Mouse (Mus musculus) intestine, embryonic 16.5 days (tissue): ENCODE measurements around the gene Cfap299. TPM values are rescaled to one million over a fixed set of nuclear protein-coding genes. Genes with fewer than 3 reads are reported as not detected.

Experiments
- ATAC-seq: fragments of 200-750 bp; cut with Nextera tagmentation; 2 replicates; pipeline ENCODE4 v1.8.0; 2017; ENCODE audit warnings: moderate TSS enrichment, moderate library complexity
- H3K27ac ChIP-seq: fragments of 300-500 bp; sonication (generic); 2 replicates; pipeline ENCODE4 v1.5.1; 2014; ENCODE audit warnings: mild to moderate bottlenecking, low read length
- H3K27me3 ChIP-seq: fragments of 300-500 bp; sonication (generic); replicated peaks from 2 replicates; pipeline ENCODE4 v1.6.1; 2014; ENCODE audit warnings: low read length, control low read depth, mixed read lengths; ENCODE audit not compliant: control insufficient read depth, insufficient read depth
- H3K36me3 ChIP-seq: fragments of 300-500 bp; sonication (generic); 2 replicates; pipeline ENCODE4 v1.6.1; 2014; ENCODE audit warnings: low read length, control low read depth; ENCODE audit not compliant: control insufficient read depth, insufficient read depth
- H3K4me1 ChIP-seq: fragments of 300-500 bp; sonication (generic); 2 replicates; pipeline ENCODE4 v1.6.1; 2014; ENCODE audit warnings: low read length, control low read depth, mixed read lengths; ENCODE audit not compliant: control insufficient read depth, insufficient read depth
- H3K4me2 ChIP-seq: fragments of 300-500 bp; sonication (generic); 2 replicates; pipeline ENCODE4 v1.6.1; 2014; ENCODE audit warnings: low read depth, low read length, control low read depth
- H3K4me3 ChIP-seq: fragments of 300-500 bp; sonication (generic); 2 replicates; pipeline ENCODE4 v1.5.1; 2014; ENCODE audit warnings: mild to moderate bottlenecking, low read length
- H3K9ac ChIP-seq: fragments of 300-500 bp; sonication (generic); 2 replicates; pipeline ENCODE4 v1.6.1; 2014; ENCODE audit warnings: low read depth, low read length
- H3K9me3 ChIP-seq: fragments of 300-500 bp; sonication (generic); 2 replicates; pipeline ENCODE4 v1.6.1; 2016; ENCODE audit warnings: low read length, control low read depth; ENCODE audit not compliant: control insufficient read depth
- WGBS: fragments of 180-500 bp; shearing (Covaris S2); extraction: QIAGEN DNeasy Blood & Tissue Kit; methylation state at CpG from one replicate; pipeline ENCODE4 v1.1.7; 2014; 5-methylcytosine and 5-hydroxymethylcytosine counted together
- polyA plus RNA-seq: library from polyadenylated mRNA; unstranded; fragments of >200 nt; fragmentation: Nextera tagmentation; extraction: Ambion mirVana; gene quantifications from 2 replicates; pipeline ENCODE4 v1.2.1, GENCODE M21; 2015

Cfap299 gene
- polyA plus RNA-seq, 1 experiment from 2014 or later, result 0.49 TPM

DNA sequence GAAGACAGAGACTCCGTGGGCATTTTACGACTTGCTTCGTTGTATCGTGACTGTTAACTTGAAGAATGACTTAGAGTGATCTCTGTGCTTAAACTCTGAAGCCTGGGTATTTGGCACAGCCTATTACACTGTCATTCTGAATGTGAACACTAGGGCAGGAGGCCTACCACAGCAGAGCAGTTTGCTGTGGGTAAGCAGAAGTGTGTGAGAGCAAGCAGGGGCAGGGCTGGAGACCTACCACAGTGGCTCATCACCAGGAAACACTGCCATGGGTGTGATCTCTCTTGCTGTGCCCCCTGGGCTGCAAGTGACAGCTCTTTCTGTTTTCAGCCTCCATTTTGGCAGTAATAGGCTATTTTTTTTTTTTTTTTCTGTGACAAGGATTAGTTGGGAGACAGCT is 39.7 kb downstream of the Cfap299 start:
- Histone ChIP-seq H3K27ac (no peak overlapping the region), H3K4me2 (no peak overlapping the region), H3K4me1 (no peaks in the 10 kb centered on the region), H3K4me3 (no peak overlapping the region), H3K27me3 (no peaks in the 10 kb centered on the region), H3K9me3 (no peaks in the 10 kb centered on the region), H3K9ac (no peak overlapping the region), H3K36me3 (no peaks in the 10 kb centered on the region)
- ATAC-seq, result no peak; the same call in 1 of the 2 replicates
- 30% methylated on average over 4 of the region's 4 CpGs for WGBS

DNA sequence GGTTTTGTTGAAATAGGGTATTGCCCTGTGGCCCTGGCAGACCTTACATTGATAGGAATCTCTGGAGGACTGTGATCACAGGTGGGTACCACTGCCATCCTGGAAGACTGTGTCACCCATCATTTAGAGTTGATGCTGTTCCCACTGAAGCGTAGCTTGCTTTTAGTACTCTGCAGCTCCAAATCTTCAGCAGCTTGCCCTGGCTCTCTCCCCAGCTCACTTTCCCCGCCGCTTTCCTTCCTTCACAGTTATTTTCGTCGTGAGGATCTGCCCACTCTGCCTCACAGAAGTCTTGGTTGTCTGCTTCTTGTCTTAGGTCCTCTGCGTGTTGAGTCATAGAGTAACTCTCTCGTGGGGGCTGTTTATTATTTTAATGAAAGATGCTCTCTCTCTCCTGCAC is 40.3 kb downstream of the Cfap299 start:
- H3K27me3 ChIP-seq, result no peaks in the 10 kb centered on the region
- H3K9me3 ChIP-seq, result no peaks in the 10 kb centered on the region
- H3K4me1 ChIP-seq, result no peaks in the 10 kb centered on the region
- no peak for ATAC-seq
- no peak overlapping the region for H3K9ac ChIP-seq
- no peak overlapping the region for H3K4me3 ChIP-seq
- 65% methylated on average over 7 of the region's 7 CpGs for WGBS
- no peak overlapping the region for H3K4me2 ChIP-seq
- H3K36me3 ChIP-seq, result no peaks in the 10 kb centered on the region
- H3K27ac ChIP-seq, result no peak overlapping the region

DNA sequence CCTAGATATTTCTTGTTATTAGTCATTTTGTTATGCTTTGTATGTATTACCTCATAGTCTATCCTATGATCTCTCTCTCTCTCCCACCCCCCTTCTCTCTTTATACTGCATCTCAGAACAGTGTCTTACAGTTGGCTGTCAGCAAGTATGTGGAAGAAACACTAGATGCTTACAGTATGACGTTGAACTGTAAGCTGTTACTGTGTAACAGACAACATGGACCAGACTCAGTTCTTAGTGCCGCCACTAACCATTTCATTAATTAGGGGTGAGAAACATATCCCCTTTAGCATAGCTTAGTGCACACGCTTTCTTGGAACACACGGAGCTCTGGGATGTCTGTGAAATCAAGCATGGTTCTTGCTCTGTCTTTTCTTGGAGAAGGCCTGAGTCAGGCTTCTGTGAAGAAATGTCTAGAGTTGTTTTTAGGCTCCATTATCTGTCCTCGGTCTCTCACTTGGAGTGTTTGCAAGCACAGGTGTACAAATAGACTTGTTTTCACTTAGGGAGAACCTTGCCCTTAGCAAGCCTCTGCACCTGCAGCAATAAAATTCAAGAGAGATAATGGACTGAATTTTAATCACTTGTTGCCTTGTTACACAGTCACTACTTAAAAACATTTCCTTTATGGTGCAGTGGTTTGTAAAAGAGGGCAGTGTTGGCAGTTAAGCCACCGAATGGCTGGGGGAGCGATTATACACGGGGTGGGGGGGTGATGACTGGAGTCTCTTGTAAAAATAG is 47.1 kb downstream of the Cfap299 start:
- 61% methylated on average over 8 of the region's 8 CpGs for WGBS
- Histone ChIP-seq H3K27ac (peak overlapping the region; percentile 20; the same call in 1 of the 2 replicates), H3K4me2 (peak overlapping the region; percentile 32; the same call in 1 of the 2 replicates), H3K9ac (no peak overlapping the region), H3K27me3 (no peaks in the 10 kb centered on the region), H3K4me1 (no peaks in the 10 kb centered on the region), H3K36me3 (no peaks in the 10 kb centered on the region), H3K9me3 (no peaks in the 10 kb centered on the region), H3K4me3 (no peak overlapping the region)
- ATAC-seq, result peak; percentile 97

DNA sequence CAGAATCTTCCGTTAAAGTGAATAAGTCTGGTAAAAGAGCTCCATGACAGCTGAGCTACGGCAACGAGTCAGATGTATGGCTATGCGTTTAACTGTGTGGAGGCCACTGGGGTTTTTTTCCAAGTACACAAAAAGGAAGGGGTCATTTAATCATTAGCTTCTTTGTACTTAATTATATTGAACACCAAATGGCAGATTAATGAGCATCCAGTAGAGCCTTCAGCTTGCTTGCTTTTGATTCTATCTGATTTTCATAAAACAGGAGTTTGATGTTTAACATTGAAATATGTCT is 47.6 kb downstream of the Cfap299 start:
- H3K4me1 ChIP-seq, result no peaks in the 10 kb centered on the region
- H3K9me3 ChIP-seq, result no peaks in the 10 kb centered on the region
- no peak overlapping the region; the same call in 1 of the 2 replicates for H3K27ac ChIP-seq
- H3K9ac ChIP-seq, result no peak overlapping the region
- H3K4me2 ChIP-seq, result peak overlapping the region; percentile 32; the same call in 1 of the 2 replicates
- no peak overlapping the region for H3K4me3 ChIP-seq
- no peak for ATAC-seq
- no peaks in the 10 kb centered on the region for H3K27me3 ChIP-seq
- H3K36me3 ChIP-seq, result no peaks in the 10 kb centered on the region
- WGBS, result 43% methylated on average over 4 of the region's 4 CpGs

DNA sequence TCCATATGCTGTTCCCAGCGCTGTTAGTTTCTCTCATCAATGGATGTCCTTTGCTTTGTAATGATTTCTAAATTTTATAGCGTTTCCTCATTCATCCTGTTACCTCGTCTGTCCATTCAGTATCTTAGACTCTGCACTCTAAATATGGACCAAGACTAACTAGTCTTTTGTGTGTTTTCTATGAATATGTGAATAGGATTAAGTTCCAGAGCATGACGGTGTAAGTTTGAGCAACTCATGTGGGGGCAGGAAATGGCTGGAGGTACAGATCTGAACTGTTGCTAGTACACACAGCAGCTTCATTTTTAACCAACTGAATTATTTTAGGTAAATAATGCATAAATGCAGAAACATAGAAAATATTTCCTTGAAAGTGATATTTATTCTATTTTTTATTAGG is 51.3 kb downstream of the Cfap299 start:
- Histone ChIP-seq H3K36me3 (no peaks in the 10 kb centered on the region), H3K27ac (no peak overlapping the region), H3K4me3 (no peak overlapping the region), H3K4me1 (no peaks in the 10 kb centered on the region), H3K27me3 (no peaks in the 10 kb centered on the region), H3K4me2 (no peak overlapping the region), H3K9me3 (no peaks in the 10 kb centered on the region), H3K9ac (no peak overlapping the region)
- no peak for ATAC-seq
- 82% methylated on average over 4 of the region's 4 CpGs for WGBS

DNA sequence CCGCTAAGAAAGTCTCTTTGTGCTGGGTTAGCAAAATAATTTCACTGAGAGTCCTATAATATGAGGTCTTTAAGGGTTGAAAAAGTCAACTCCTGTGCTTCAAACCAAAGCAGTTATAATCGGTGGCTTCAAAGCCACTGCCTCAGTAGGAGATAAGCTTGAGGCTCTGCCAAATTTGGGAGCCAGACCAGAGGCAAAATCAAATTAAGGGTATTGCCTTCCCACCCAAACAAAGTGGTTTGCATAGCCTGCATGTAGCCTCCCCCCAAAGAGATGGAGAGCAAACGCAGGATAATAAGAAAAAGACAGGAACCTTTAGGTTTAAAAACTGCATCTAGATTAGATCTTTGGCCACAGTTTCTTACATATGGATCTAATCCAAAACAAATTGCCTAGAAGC is 58.0 kb downstream of the Cfap299 start:
- no peak overlapping the region for H3K27ac ChIP-seq
- WGBS, result 67% methylated on average over 3 of the region's 3 CpGs
- H3K4me2 ChIP-seq, result no peak overlapping the region
- H3K9me3 ChIP-seq, result no peaks in the 10 kb centered on the region
- no peak for ATAC-seq
- H3K4me3 ChIP-seq, result no peak overlapping the region
- no peaks in the 10 kb centered on the region for H3K4me1 ChIP-seq
- no peaks in the 10 kb centered on the region for H3K36me3 ChIP-seq
- no peaks in the 10 kb centered on the region for H3K27me3 ChIP-seq
- no peak overlapping the region for H3K9ac ChIP-seq

DNA sequence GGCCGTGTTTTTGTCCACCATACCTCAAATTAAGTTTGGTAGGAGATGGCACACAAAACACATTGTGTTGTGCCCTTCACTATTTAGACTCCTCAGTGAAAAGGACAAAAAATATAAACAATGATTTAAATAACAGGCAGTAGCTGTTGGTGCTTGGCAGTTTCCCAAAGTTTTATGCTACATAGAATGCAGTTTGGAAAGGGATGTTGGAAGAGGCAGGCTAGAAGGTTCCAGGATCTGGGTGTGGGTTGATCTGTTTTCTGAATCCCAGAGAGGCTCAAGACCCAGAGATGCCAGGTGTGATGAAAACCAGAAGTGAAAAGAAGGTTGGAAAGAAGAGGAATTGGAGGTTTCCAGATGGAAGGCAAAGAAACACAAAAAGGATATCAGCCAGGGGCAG is 73.1 kb downstream of the Cfap299 start:
- no peaks in the 10 kb centered on the region for H3K36me3 ChIP-seq
- no peak overlapping the region for H3K4me3 ChIP-seq
- ATAC-seq, result no peak
- H3K9me3 ChIP-seq, result no peaks in the 10 kb centered on the region
- no peak overlapping the region for H3K4me2 ChIP-seq
- WGBS, result 71% methylated on average over 1 of the region's 1 CpGs
- no peaks in the 10 kb centered on the region for H3K4me1 ChIP-seq
- H3K9ac ChIP-seq, result no peak overlapping the region
- H3K27me3 ChIP-seq, result no peaks in the 10 kb centered on the region
- no peak overlapping the region for H3K27ac ChIP-seq

DNA sequence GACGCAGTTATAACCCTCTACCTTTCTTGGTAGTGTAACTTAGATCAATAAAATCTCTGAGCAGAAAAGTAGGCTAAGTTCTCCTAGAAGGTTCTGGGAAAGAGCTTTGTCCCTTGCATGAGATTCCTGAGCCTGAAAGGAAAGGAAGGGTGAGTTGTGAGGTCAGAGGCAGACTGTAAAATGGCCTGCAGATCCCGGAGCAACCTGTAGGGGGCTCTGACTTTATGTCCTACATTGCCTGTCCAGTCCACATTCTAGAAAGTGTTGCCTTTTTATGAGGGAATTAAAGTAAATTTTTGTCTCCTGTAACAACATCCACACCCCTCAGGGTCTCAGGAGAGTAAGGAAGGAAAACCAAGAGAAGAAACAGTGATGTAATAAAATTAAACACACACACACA is 81.0 kb downstream of the Cfap299 start:
- Histone ChIP-seq H3K9ac (no peak overlapping the region), H3K4me3 (no peak overlapping the region), H3K36me3 (no peaks in the 10 kb centered on the region), H3K9me3 (no peaks in the 10 kb centered on the region), H3K27me3 (no peaks in the 10 kb centered on the region), H3K27ac (no peak overlapping the region), H3K4me1 (no peaks in the 10 kb centered on the region), H3K4me2 (no peak overlapping the region)
- 76% methylated on average over 2 of the region's 2 CpGs for WGBS
- no peak for ATAC-seq

DNA sequence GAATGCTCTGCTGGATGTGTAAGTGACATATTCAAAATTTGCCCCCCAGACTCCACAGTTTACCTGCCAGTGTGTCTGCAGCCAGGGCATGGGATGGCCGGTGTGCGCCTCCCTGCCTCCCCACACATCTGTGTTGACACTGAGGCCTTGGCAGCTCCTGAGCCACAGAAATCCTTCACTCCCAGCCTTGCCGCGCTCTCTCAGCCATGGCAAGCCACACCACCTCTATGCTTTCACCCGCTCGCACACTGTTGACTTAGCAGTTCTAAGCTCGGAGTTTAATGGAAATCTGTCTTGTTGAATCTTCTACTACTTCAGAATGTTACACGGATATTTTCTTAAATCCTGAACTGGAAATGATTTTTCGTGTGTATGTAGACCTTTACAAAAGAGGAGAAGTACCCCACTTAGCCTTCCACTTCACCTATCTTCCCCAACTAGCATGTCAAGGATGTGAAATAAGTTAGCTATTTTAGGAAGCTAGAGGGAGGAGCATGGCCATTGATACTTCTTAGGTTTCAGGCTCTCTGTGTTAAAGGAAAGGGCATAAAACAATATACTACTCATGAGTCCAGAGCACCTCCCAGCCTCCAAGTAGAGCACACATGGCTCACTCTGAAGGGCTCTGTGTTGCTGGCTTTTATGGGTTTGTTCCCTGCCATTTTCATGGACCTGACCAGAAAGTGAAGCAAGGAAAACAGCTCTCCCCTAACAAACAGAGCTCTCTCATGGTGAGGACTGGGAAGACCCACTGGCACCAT is 87.5 kb downstream of the Cfap299 start:
- Histone ChIP-seq H3K27ac (no peak overlapping the region), H3K9me3 (no peaks in the 10 kb centered on the region), H3K27me3 (no peaks in the 10 kb centered on the region), H3K4me1 (no peaks in the 10 kb centered on the region), H3K9ac (no peak overlapping the region), H3K36me3 (no peaks in the 10 kb centered on the region), H3K4me3 (no peak overlapping the region), H3K4me2 (no peak overlapping the region)
- 86% methylated on average over 9 of the region's 9 CpGs for WGBS
- ATAC-seq, result no peak
